Mouse (Mus musculus) frontal cortex, postnatal 10 days (tissue): ENCODE measurements around the gene Rfwd3.
"Not testable (repeated sequence)": the region's sequence is repeated elsewhere in the genome, so short reads cannot be mapped to it uniquely, and the experiment has no call there.

ENCODE experiments used
- DNase-seq, 2 experiments: peaks; one replicate each; pipeline ENCODE4 v3.0.0; 2022; ENCODE audit warnings: low spot score in 2 of 2, mixed read lengths in 1 of 2

Gene Rfwd3

GRCm38 (mm10) chr8:111299821-111300568 lies at the start of gene Rfwd3:
Rfwd3 (minus strand) TSS chr8:111300222.
- peak; percentile 97 for DNase-seq

- peak; percentile 51 to 75 for DNase-seq
Observed at GRCm38 (mm10) chr8:111343225-111343624, 43.2 kb upstream of the Rfwd3 start.

GRCm38 (mm10) chr8:111340186-111340585 lies 40.2 kb upstream of the Rfwd3 start:
- DNase-seq, result no peak

GRCm38 (mm10) chr8:111338370-111339208 lies 38.6 kb upstream of the Rfwd3 start:
- DNase-seq, result no peak

- DNase-seq, result no peak
Observed at GRCm38 (mm10) chr8:111337890-111338347, 37.9 kb upstream of the Rfwd3 start, which contains the start of gene Mlkl. Mlkl (minus strand) TSS chr8:111338177.

GRCm38 (mm10) chr8:111337311-111337889 lies 37.4 kb upstream of the Rfwd3 start:
- no peak for DNase-seq

- no peak for DNase-seq
Observed at GRCm38 (mm10) chr8:111336692-111337091, 36.7 kb upstream of the Rfwd3 start.

GRCm38 (mm10) chr8:111325222-111325790 lies 25.3 kb upstream of the Rfwd3 start:
- no peak for DNase-seq

GRCm38 (mm10) chr8:111314729-111315128 lies 14.7 kb upstream of the Rfwd3 start:
- DNase-seq, result no peak

- not testable (repeated sequence) for DNase-seq
Observed at GRCm38 (mm10) chr8:111313961-111314360, 13.9 kb upstream of the Rfwd3 start.

GRCm38 (mm10) chr8:111312758-111313162 lies 12.7 kb upstream of the Rfwd3 start:
- no peak for DNase-seq

GRCm38 (mm10) chr8:111310006-111310405 lies 10.0 kb upstream of the Rfwd3 start:
- not testable (repeated sequence) for DNase-seq

- no peak for DNase-seq
Observed at GRCm38 (mm10) chr8:111305031-111305730, 5.2 kb upstream of the Rfwd3 start.

GRCm38 (mm10) chr8:111304359-111304758 lies 4.3 kb upstream of the Rfwd3 start:
- DNase-seq, result no peak

GRCm38 (mm10) chr8:111303076-111303803 lies 3.2 kb upstream of the Rfwd3 start:
- not testable (repeated sequence) for DNase-seq

GRCm38 (mm10) chr8:111300597-111301546 lies 850 bp upstream of the Rfwd3 start:
- DNase-seq, result no peak

- peak; percentile 17 to 39 for DNase-seq
Observed at GRCm38 (mm10) chr8:111299363-111299820, 630 bp downstream of the Rfwd3 start.

- DNase-seq, result no peak
Observed at GRCm38 (mm10) chr8:111298011-111298410, 2.0 kb downstream of the Rfwd3 start.

- no peak for DNase-seq
Observed at GRCm38 (mm10) chr8:111291733-111292132, 8.3 kb downstream of the Rfwd3 start.
